Mouse (Mus musculus): ENCODE measurements around the gene Fam20c. TPM values are rescaled to one million over a fixed set of nuclear protein-coding genes. Genes with fewer than 3 reads are reported as not detected.

Fam20c gene
- 9.0 and 9.2 TPM in 2 replicates for polyA plus RNA-seq (2015; fragmentation: Nextera tagmentation; extraction: Ambion mirVana)

- Histone ChIP-seq H3K4me2 (replicated peaks) (peak within 1 kb of the TSS; percentile 97), H3K9me3 (replicated peaks) (no peaks in the 10 kb centered on the region), H3K27ac (replicated peaks) (peak within 1 kb of the TSS; percentile 86), H3K4me3 (replicated peaks) (peak within 1 kb of the TSS; percentile 75), H3K4me1 (peaks cover 35% of the 10 kb centered on the region), H3K27me3 (peaks cover 44% of the 10 kb centered on the region), H3K36me3 (no peaks in the 10 kb centered on the region), H3K9ac (peak within 1 kb of the TSS; percentile 77)
- ATAC-seq (ENCODE audit: insufficient number of reproducible peaks, low FRiP score, low TSS enrichment, low read depth): peak; percentile 90
- under 1% methylated on average over 88 of the region's 98 CpGs for WGBS
Measured at GRCm38 (mm10) chr5:138754303-138755120, at the start of gene Fam20c. Fam20c (plus strand) TSS chr5:138754514.

- Histone ChIP-seq H3K9me3 (replicated peaks) (no peaks in the 10 kb centered on the region), H3K27me3 (no peaks in the 10 kb centered on the region), H3K36me3 (no peaks in the 10 kb centered on the region), H3K4me1 (no peaks in the 10 kb centered on the region), H3K9ac (no peak overlapping the region), H3K4me3 (replicated peaks) (no peak overlapping the region), H3K27ac (replicated peaks) (no peak overlapping the region), H3K4me2 (replicated peaks) (no peak overlapping the region)
- no peak for ATAC-seq (ENCODE audit: insufficient number of reproducible peaks, low FRiP score, low TSS enrichment, low read depth)
Measured at GRCm38 (mm10) chr5:138707367-138707766, 46.9 kb upstream of the Fam20c start.

- H3K9me3 ChIP-seq (replicated peaks): no peaks in the 10 kb centered on the region
- no peaks in the 10 kb centered on the region for H3K27me3 ChIP-seq
- no peak overlapping the region for H3K27ac ChIP-seq (replicated peaks)
- no peak overlapping the region for H3K4me3 ChIP-seq (replicated peaks)
- no peaks in the 10 kb centered on the region for H3K4me1 ChIP-seq
- no peak for ATAC-seq (ENCODE audit: insufficient number of reproducible peaks, low FRiP score, low TSS enrichment, low read depth)
- no peak overlapping the region for H3K4me2 ChIP-seq (replicated peaks)
- H3K9ac ChIP-seq: no peak overlapping the region
- no peaks in the 10 kb centered on the region for H3K36me3 ChIP-seq
Measured at GRCm38 (mm10) chr5:138708591-138708990, 45.7 kb upstream of the Fam20c start.

GRCm38 (mm10) chr5:138715561-138716095, 38.7 kb upstream of the Fam20c start:
- no peak for ATAC-seq (ENCODE audit: insufficient number of reproducible peaks, low FRiP score, low TSS enrichment, low read depth)
- Histone ChIP-seq H3K4me1 (peaks cover 4% of the 10 kb centered on the region; the same call in 1 of the 2 replicates), H3K9me3 (replicated peaks) (no peaks in the 10 kb centered on the region), H3K36me3 (no peaks in the 10 kb centered on the region), H3K4me3 (replicated peaks) (no peak overlapping the region), H3K27ac (replicated peaks) (no peak overlapping the region), H3K4me2 (replicated peaks) (no peak overlapping the region), H3K27me3 (no peaks in the 10 kb centered on the region), H3K9ac (no peak overlapping the region)
- WGBS: 17% methylated on average over 14 of the region's 14 CpGs

GRCm38 (mm10) chr5:138720329-138721190, 33.8 kb upstream of the Fam20c start:
- peaks cover 4% of the 10 kb centered on the region; the same call in 1 of the 2 replicates for H3K4me1 ChIP-seq
- 33% methylated on average over 13 of the region's 13 CpGs for WGBS

GRCm38 (mm10) chr5:138724417-138724816, 29.9 kb upstream of the Fam20c start:
- H3K4me3 ChIP-seq (replicated peaks): no peak overlapping the region
- no peaks in the 10 kb centered on the region for H3K9me3 ChIP-seq (replicated peaks)
- no peak overlapping the region for H3K4me2 ChIP-seq (replicated peaks)
- no peak for ATAC-seq (ENCODE audit: insufficient number of reproducible peaks, low FRiP score, low TSS enrichment, low read depth)
- no peaks in the 10 kb centered on the region for H3K36me3 ChIP-seq
- H3K27me3 ChIP-seq: no peaks in the 10 kb centered on the region
- WGBS: 83% methylated on average over 5 of the region's 5 CpGs
- H3K4me1 ChIP-seq: no peaks in the 10 kb centered on the region
- no peak overlapping the region for H3K9ac ChIP-seq
- H3K27ac ChIP-seq (replicated peaks): no peak overlapping the region

More at GRCm38 (mm10) chr5:138720329-138721190, 33.8 kb upstream of the Fam20c start:
- Histone ChIP-seq H3K9me3 (replicated peaks) (no peaks in the 10 kb centered on the region), H3K27me3 (no peaks in the 10 kb centered on the region), H3K9ac (no peak overlapping the region), H3K27ac (replicated peaks) (no peak overlapping the region), H3K4me2 (replicated peaks) (no peak overlapping the region), H3K4me3 (replicated peaks) (no peak overlapping the region), H3K36me3 (no peaks in the 10 kb centered on the region)
- ATAC-seq (ENCODE audit: insufficient number of reproducible peaks, low FRiP score, low TSS enrichment, low read depth): no peak

GRCm38 (mm10) chr5:138725151-138725550, 29.2 kb upstream of the Fam20c start:
- H3K9ac ChIP-seq: no peak overlapping the region

GRCm38 (mm10) chr5:138730863-138731262, 23.5 kb upstream of the Fam20c start:
- Histone ChIP-seq H3K4me2 (replicated peaks) (no peak overlapping the region), H3K9me3 (replicated peaks) (no peaks in the 10 kb centered on the region), H3K4me3 (replicated peaks) (no peak overlapping the region), H3K36me3 (no peaks in the 10 kb centered on the region), H3K9ac (no peak overlapping the region), H3K27ac (replicated peaks) (no peak overlapping the region), H3K4me1 (no peaks in the 10 kb centered on the region), H3K27me3 (no peaks in the 10 kb centered on the region)
- ATAC-seq (ENCODE audit: insufficient number of reproducible peaks, low FRiP score, low TSS enrichment, low read depth): peak; percentile 62; the same call in 1 of the 2 replicates
- 72% methylated on average over 5 of the region's 5 CpGs for WGBS

More at GRCm38 (mm10) chr5:138725151-138725550, 29.2 kb upstream of the Fam20c start:
- WGBS: 63% methylated on average over 7 of the region's 7 CpGs
- no peak overlapping the region for H3K4me2 ChIP-seq (replicated peaks)
- no peaks in the 10 kb centered on the region for H3K4me1 ChIP-seq
- ATAC-seq (ENCODE audit: insufficient number of reproducible peaks, low FRiP score, low TSS enrichment, low read depth): no peak
- no peaks in the 10 kb centered on the region for H3K27me3 ChIP-seq
- H3K4me3 ChIP-seq (replicated peaks): no peak overlapping the region
- no peaks in the 10 kb centered on the region for H3K9me3 ChIP-seq (replicated peaks)
- H3K36me3 ChIP-seq: no peaks in the 10 kb centered on the region
- no peak overlapping the region for H3K27ac ChIP-seq (replicated peaks)

- H3K4me1 ChIP-seq: no peaks in the 10 kb centered on the region
- no peak overlapping the region for H3K27ac ChIP-seq (replicated peaks)
- WGBS: 91% methylated on average over 11 of the region's 11 CpGs
- H3K9ac ChIP-seq: no peak overlapping the region
- no peak for ATAC-seq (ENCODE audit: insufficient number of reproducible peaks, low FRiP score, low TSS enrichment, low read depth)
- no peak overlapping the region for H3K4me3 ChIP-seq (replicated peaks)
- no peaks in the 10 kb centered on the region for H3K36me3 ChIP-seq
- no peaks in the 10 kb centered on the region for H3K27me3 ChIP-seq
- H3K9me3 ChIP-seq (replicated peaks): no peaks in the 10 kb centered on the region
- H3K4me2 ChIP-seq (replicated peaks): no peak overlapping the region
Measured at GRCm38 (mm10) chr5:138733317-138733899, 20.9 kb upstream of the Fam20c start.

GRCm38 (mm10) chr5:138734018-138734417, 20.3 kb upstream of the Fam20c start:
- 85% methylated on average over 18 of the region's 18 CpGs for WGBS
- Histone ChIP-seq H3K36me3 (no peaks in the 10 kb centered on the region), H3K4me3 (replicated peaks) (no peak overlapping the region), H3K27ac (replicated peaks) (no peak overlapping the region), H3K4me2 (replicated peaks) (no peak overlapping the region), H3K9ac (no peak overlapping the region), H3K9me3 (replicated peaks) (no peaks in the 10 kb centered on the region), H3K27me3 (no peaks in the 10 kb centered on the region), H3K4me1 (no peaks in the 10 kb centered on the region)
- ATAC-seq (ENCODE audit: insufficient number of reproducible peaks, low FRiP score, low TSS enrichment, low read depth): no peak

All from embryonic facial prominence, embryonic 15.5 days (tissue).